Mouse (Mus musculus) olfactory bulb, adult 2 months (tissue): ENCODE data around the gene Lrrc58. TPM values are rescaled to one million over a fixed set of nuclear protein-coding genes. Genes with fewer than 3 reads are reported as not detected.

ENCODE experiments used
- H3K27ac ChIP-seq: fragments of 200-500 bp; 2 replicates; pipeline ENCODE4 v1.5.1; 2012; ENCODE audit warnings: low read depth, low read length; ENCODE audit not compliant: insufficient read depth
- H3K4me1 ChIP-seq: fragments of 200-500 bp; 2 replicates; pipeline ENCODE4 v1.6.1; 2012; ENCODE audit warnings: low read length; ENCODE audit not compliant: control insufficient read depth, insufficient read depth
- H3K4me3 ChIP-seq: fragments of 200-500 bp; 2 replicates; pipeline ENCODE4 v1.5.1; 2012; ENCODE audit warnings: mild to moderate bottlenecking, low read depth, low read length, moderate library complexity; ENCODE audit not compliant: insufficient read depth
- CTCF ChIP-seq: fragments of 200-500 bp; IDR thresholded peaks from 2 replicates; pipeline ENCODE4 v1.5.1; 2012; ENCODE audit warnings: low read depth, mild to moderate bottlenecking, low read length, moderate library complexity; ENCODE audit not compliant: insufficient read depth
- POLR2A ChIP-seq: fragments of 200-500 bp; IDR thresholded peaks from 2 replicates; pipeline ENCODE4 v1.6.1; 2012; ENCODE audit warnings: mild to moderate bottlenecking, low read depth, low read length, moderate library complexity; ENCODE audit not compliant: insufficient read depth
- WGBS: fragments of 180-500 bp; shearing (Covaris S2); methylation state at CpG from one replicate; pipeline ENCODE4 v1.1.7; 2018; 5-methylcytosine and 5-hydroxymethylcytosine counted together
- polyA plus RNA-seq: library from polyadenylated mRNA; stranded (reverse); fragments of >200 nt; gene quantifications from 2 replicates; pipeline ENCODE4 v1.2.4, GENCODE M21; 2012; ENCODE audit warnings: low replicate concordance; ENCODE audit not compliant: missing spikeins, insufficient read depth, insufficient read length

Lrrc58 gene
- polyA plus RNA-seq, 1 experiment, result not detected

DNA sequence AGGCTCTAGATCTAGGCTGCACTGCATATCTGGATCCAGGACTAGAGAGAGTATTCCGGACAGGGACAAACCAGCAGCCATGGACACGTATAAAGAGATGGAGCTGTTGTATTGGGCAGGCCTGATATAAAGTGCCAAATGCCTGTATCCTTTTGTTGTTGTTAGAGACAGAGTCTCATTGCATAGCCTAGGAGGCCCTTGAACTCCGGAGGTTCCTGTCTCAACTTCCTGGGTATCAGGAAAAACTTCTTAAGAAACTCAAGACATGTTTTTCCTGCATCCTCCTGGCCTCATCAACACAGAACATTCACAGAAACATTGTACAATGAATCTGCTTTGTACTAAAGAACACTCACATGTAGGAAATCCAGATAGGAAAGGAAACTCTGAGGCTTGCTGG is 21.1 kb upstream of the Lrrc58 start:
- WGBS, result 92% methylated on average over 3 of the region's 3 CpGs
- no peak overlapping the region for H3K4me3 ChIP-seq
- TF ChIP-seq POLR2A, result no peak
- no peak for TF ChIP-seq CTCF
- 0 out of 2 replicates have a peak, but pooled peaks cover 2% of the 10 kb centered on the region for H3K4me1 ChIP-seq
- no peak overlapping the region for H3K27ac ChIP-seq

DNA sequence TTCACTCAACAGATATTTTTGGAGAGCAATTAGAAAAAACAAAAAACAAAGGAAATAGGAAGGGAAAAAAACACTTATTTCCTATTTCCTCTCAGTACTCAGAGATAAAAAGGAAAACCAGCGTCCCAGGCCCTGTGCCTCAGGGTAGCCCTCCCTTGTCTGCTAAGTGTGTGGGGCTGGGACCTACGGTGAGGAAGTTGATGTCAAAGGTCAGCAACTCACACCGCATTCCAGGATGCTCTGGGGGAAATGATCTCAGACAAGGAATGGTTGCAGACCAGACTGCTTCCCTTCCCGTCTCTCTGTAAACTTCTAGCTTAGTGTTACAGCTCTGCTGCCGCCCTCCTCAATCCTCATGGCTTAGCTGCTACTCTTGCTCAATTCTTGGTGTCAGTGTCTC is 16.8 kb upstream of the Lrrc58 start:
- no peak for TF ChIP-seq CTCF
- no peak for TF ChIP-seq POLR2A

DNA sequence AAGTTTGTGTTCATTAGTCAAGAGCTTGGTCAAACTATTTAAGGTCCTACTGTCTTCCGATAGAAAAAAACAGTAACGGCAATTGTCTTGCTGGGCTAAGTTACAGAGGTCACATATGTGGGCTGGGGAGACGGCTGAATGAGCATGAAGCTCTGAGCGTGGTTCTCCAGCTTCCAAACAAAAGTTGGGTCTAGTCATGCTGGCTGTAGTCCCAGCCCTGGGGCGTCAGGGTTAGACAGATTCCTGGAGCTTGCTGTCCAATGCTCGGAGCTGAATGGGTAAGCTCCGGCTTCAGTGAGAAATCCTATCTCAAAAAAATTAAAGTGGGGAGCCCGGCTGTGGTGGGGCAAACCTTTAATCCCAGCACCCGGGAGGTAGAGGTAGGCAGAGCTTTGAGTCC is 14.9 kb upstream of the Lrrc58 start:
- TF ChIP-seq POLR2A (no peak), CTCF (no peak)
- no peak overlapping the region for H3K27ac ChIP-seq
- 38% methylated on average over 9 of the region's 9 CpGs for WGBS
- no peaks in the 10 kb centered on the region; the same call in 1 of the 2 replicates for H3K4me1 ChIP-seq
- H3K4me3 ChIP-seq, result no peak overlapping the region

More for the DNA sequence above, 16.8 kb upstream of the Lrrc58 start:
- Histone ChIP-seq H3K4me1 (no peaks in the 10 kb centered on the region; the same call in 1 of the 2 replicates), H3K27ac (no peak overlapping the region), H3K4me3 (no peak overlapping the region)
- WGBS, result 76% methylated on average over 5 of the region's 5 CpGs

DNA sequence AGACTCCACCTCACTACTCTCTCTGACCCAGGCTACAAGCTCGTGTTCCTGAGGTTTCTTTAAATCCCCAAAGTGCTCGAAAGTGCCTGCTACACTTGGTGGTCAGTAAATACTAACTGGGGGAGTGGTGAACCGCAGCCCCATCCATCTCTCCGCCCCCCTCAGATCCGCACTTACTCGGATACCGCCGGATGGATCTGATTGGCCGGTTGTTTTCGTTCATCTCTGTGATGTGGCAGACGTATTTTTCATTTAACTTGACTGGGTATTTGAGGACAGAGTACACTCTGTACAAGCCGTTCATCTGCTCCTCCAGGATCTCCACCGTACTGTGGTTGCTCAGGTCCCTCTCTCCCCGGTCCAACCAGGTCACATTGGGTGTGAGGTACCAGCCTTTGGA is 14.1 kb upstream of the Lrrc58 start:
- Histone ChIP-seq H3K27ac (no peak overlapping the region), H3K4me1 (no peaks in the 10 kb centered on the region; the same call in 1 of the 2 replicates), H3K4me3 (no peak overlapping the region)
- TF ChIP-seq POLR2A (no peak), CTCF (no peak)
- WGBS, result 78% methylated on average over 14 of the region's 14 CpGs

DNA sequence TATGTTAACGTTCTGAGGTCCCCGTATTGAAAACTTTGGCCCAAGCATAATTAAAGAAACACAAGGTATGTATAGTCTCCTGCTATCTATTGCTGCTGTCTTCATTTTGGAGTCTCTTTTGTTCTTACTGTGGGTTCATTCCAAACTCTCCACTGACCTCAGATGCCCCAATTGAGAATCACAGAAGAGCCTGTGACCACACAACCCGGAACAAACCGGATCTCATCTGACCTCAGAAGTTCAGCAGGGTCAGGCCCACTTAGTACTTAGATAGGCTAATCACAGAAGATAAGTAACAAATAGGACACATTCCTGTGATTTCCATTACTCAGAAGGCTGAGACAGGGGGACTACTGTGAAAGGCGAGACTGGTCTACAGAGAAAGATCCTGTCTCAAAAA is 13.6 kb upstream of the Lrrc58 start:
- TF ChIP-seq CTCF (no peak), POLR2A (no peak)
- H3K4me1 ChIP-seq, result no peaks in the 10 kb centered on the region; the same call in 1 of the 2 replicates
- no peak overlapping the region for H3K4me3 ChIP-seq
- H3K27ac ChIP-seq, result no peak overlapping the region
- WGBS, result 80% methylated on average over 5 of the region's 5 CpGs

DNA sequence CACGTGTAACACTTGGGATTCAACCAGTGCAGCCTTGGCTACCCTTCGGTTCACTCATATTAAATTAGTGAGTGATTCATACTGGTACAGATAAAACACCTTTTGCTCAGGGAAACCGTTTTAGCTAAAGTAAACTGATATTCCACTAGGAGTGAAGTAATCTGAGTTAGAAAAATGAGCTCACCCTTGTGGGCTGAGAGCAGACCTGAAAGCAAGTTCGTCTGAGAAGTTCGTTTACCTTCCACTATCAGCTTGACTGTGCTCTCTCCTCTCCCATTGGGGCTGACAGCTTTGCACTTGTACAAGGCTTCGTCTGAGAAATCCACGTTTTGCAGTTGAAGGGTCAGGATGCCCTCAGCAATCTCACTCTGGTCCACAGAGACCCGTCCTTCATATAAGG is 12.6 kb upstream of the Lrrc58 start:
- WGBS, result 85% methylated on average over 8 of the region's 8 CpGs
- TF ChIP-seq POLR2A, result no peak
- no peak for TF ChIP-seq CTCF

DNA sequence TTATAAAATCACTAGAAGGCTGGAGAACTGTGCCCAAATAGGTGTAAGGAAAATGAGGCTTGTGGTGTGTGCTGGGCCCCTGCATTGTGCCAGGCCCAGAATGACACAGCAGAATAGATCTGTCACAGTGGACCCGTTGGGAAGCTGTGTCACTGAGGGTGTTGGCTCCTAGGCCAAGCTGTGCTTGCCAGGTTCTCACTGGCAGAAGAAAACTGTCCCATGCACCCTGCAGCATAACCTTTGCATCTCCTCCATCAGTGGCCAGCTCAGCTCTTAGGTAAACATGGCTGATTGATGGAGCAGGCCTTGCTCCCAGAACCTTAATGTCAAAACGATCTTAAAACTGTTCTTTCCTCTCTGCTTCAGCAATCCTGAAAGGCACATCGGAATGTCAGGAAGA is 11.9 kb upstream of the Lrrc58 start:
- TF ChIP-seq CTCF (no peak), POLR2A (no peak)
- 68% methylated on average over 3 of the region's 3 CpGs for WGBS
- Histone ChIP-seq H3K4me3 (no peak overlapping the region), H3K4me1 (no peaks in the 10 kb centered on the region; the same call in 1 of the 2 replicates), H3K27ac (no peak overlapping the region)

More for the DNA sequence above, 12.6 kb upstream of the Lrrc58 start:
- Histone ChIP-seq H3K27ac (no peak overlapping the region), H3K4me3 (no peak overlapping the region), H3K4me1 (no peaks in the 10 kb centered on the region; the same call in 1 of the 2 replicates)

DNA sequence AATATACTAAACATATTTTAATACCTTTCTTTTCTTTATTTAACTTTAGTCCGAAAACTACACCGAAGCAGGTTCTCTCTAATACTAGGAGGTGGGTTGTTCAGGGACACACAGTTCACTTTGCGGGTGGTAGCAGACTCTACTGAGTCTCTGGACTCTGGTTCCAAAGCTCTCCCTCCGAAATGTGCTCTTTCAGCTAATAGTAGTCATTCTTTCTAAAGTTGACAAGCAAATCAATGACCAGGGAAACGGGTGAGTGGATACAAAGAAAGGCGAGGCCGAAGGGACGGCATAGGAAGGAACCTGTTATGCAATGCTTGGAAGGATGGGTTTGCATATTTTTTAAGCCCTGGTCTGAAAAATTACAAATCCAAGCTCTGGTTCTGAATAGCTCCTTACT is 10.7 kb upstream of the Lrrc58 start:
- 71% methylated on average over 8 of the region's 8 CpGs for WGBS
- H3K4me1 ChIP-seq, result no peaks in the 10 kb centered on the region; the same call in 1 of the 2 replicates
- H3K27ac ChIP-seq, result no peak overlapping the region
- no peak for TF ChIP-seq CTCF
- no peak for TF ChIP-seq POLR2A
- H3K4me3 ChIP-seq, result no peak overlapping the region

DNA sequence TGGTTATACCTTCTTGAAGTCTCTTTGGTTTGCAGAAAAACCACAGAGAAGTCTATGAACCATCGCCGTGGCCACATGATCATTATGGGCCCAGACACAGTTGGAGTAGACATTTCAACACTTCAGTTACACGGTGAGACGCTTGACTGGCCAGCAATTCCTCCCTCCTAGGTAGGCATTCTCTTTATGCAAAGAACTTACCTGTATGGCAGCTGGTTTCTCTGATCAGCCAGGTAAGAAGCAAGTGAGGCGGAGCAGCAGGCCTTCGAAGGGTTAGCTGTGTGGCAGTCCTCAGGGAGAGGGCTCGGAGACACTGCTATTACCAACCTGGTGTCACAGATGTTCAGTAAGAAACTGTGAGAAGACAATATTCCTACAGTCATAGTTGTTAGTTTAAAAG is 8.0 kb upstream of the Lrrc58 start:
- 88% methylated on average over 7 of the region's 7 CpGs for WGBS
- TF ChIP-seq POLR2A (no peak), CTCF (no peak)

DNA sequence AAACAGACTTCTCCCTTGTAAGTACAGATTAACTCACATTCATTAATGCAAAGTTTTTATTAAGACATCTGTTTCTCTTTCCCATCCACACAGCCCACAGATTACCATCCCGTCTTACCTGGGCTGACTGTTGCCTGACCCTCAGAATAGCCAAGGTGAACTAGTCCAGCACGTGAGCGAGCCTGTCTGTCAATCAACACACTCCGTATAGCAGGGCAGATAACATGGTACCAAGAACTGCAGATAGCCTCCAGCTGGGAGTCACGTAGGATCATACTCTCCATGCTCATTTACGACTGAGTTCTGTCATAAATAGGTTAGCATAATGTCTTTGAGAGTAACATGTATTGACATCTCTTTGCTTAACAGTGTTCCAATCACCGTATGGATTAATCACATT is 7.2 kb upstream of the Lrrc58 start, which contains the start of gene Gm36028:
Gene Gm36028 (minus strand): TSS at position 118 of the 400 bp plus-strand sequence.
- H3K4me1 ChIP-seq, result no peaks in the 10 kb centered on the region
- H3K4me3 ChIP-seq, result no peak within 1 kb of the TSS
- 92% methylated on average over 7 of the region's 7 CpGs for WGBS
- TF ChIP-seq CTCF (no peak), POLR2A (no peak)
- H3K27ac ChIP-seq, result no peak within 1 kb of the TSS

More for the DNA sequence above, 8.0 kb upstream of the Lrrc58 start:
- H3K27ac ChIP-seq, result no peak overlapping the region
- H3K4me3 ChIP-seq, result no peak overlapping the region
- no peaks in the 10 kb centered on the region for H3K4me1 ChIP-seq
